Mouse (Mus musculus): ENCODE results near the gene Csrp2.

Csrp2 gene

DNA sequence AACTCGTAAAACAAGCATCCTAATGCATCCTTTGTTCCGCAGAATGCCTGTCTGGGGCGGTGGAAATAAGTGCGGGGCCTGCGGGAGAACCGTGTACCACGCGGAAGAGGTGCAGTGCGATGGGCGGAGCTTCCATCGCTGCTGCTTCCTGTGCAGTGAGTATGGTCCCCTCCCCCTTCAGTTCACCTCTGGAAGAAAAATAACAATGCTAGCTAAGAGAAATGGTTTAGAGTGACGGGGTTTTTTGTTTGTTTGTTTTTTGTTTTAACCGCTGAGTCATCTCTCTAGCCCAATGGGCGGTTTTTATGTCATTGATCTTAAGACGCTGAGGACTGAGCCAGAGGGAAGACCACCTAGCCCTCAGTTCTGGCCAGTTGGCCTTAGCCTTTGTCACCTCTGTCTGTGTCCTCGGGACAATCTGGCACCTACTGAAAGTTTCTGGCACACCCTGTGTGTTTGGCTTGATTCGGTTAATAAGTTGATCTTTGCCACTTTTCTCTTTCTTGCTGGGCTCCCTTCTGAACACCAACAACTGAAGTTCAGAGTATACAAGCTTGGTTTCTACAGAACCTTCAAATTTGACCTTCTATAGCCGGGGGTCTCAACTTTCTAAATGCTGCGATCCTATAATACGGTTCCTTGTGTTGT, 12.4 kb downstream of the Csrp2 start:
- no peak for DNase-seq (ENCODE audit: low read depth)

DNA sequence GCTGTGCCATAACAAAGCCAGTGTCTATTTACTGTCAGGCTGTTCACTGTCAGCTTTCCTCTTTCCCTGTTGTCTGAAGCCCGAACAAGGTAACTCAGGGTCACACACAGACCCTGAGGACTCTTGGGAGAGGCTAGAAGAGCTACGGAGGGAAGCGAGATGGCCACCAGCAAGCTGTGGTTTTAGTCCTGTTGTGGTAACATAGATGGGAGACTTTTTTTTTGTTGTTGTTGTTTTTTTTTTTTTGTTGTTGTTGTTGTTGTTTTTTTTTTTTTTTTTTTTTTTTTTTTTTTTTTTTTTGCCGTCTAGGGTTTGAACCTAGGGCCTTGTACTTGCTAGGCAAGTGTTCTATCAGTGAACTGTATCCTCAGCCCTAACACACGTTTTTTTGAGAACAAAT, 14.0 kb downstream of the Csrp2 start:
- DNase-seq (ENCODE audit: low read depth): no peak

DNA sequence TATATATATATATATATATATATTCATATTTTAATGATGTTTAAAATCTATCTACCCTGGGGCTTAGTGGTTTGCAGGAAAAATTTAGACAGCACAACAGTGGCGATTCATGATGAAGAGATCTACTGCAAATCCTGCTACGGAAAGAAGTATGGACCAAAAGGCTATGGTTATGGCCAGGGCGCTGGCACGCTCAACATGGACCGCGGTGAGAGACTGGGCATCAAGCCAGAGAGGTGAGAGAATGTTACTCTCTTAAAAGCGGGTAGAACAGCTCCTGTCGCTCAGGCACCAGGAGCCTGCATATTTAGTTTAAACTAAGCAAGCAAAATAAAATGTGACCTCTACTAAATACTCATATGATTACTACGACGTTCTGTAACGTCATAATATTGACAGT, 15.5 kb downstream of the Csrp2 start:
- no peak for DNase-seq (ENCODE audit: low read depth)

DNA sequence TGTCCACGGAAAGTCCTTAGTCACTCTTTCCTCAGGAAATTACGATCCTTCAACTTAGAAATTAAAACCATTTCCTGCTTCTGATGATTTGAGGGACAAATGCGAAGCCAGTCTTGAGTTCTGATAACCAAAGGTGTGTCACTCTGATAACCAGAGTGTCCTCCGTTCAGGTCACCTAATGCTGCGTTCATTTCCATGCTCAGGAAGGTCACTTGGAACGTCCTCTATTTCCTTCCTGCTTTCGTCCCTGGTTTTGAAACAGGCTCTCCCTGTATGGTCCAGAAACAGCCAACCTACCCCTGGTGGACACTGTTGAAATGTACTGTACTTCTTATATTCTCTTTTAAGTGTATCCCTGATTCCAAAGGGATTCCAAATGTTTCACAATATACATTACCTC, 16.1 kb downstream of the Csrp2 start:
- DNase-seq (ENCODE audit: low read depth): no peak

DNA sequence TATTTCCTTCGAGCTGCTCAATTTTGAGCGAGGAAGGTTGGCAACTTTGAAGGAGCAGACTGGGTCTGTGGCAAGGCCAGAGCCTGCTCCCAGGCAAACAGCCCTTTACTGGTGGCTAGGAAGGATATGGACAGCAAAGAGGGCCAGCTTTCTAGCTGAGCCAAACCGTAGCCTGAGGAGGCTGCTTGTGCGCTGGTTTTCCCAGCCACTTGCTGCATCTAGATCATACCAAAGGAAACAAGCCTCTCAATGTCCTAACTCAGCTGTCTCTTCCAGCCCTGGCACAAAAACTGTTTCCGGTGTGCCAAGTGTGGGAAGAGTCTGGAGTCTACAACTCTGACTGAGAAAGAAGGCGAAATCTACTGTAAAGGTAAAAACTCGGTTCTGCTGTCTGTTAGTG, 18.8 kb downstream of the Csrp2 start:
- no peak for DNase-seq (ENCODE audit: low read depth)

DNA sequence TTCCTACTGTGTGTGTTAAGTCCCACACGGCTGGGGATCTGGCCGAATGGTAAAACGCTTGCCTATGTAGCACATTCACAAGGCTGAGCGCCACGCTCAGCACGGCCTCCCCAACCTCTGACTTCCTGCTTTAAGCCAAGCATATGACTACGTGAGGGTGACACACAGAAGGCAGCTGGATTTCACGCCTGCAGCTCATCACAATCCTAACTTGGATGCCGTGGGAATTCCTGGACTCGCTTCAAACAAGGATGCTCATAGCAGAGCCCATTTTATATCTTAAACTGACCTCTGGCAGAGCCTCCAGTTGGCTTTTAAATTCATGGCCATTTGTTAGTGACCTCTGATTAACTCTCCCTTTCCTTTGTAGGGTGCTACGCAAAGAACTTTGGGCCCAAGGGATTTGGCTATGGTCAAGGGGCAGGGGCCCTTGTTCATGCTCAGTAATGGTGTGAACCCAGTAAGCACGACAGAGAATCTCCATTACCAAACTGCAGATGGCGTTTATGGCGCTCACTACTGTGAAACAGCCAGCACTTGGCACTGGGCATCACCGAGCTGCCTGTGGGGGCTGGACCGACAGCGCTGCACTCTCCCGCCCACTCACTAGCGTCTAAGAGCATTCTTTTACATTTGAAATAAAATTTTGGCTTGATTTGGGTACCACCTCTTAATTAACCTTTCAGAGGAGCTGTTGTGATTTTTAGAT, 19.4 kb downstream of the Csrp2 start:
- DNase-seq (ENCODE audit: low read depth): no peak

DNA sequence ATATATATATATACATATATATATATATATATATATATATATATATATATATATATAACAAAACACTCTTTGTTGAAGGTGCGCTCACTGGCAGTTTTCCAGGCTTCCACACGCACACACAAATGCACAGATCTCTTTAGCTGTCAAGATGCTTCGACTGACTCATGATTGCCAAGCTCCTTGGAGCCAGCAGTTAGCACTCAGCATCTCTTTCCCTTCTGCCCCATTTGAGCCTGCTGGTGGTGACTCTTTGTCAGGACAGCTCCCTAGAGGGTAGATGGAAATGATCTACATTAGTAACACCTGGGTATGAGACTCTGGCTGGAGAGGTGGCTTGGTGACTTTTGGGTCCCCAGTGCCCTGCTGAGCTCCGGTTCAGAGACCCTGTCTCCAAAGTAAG, 20.1 kb downstream of the Csrp2 start:
- no peak for DNase-seq (ENCODE audit: low read depth)

DNA sequence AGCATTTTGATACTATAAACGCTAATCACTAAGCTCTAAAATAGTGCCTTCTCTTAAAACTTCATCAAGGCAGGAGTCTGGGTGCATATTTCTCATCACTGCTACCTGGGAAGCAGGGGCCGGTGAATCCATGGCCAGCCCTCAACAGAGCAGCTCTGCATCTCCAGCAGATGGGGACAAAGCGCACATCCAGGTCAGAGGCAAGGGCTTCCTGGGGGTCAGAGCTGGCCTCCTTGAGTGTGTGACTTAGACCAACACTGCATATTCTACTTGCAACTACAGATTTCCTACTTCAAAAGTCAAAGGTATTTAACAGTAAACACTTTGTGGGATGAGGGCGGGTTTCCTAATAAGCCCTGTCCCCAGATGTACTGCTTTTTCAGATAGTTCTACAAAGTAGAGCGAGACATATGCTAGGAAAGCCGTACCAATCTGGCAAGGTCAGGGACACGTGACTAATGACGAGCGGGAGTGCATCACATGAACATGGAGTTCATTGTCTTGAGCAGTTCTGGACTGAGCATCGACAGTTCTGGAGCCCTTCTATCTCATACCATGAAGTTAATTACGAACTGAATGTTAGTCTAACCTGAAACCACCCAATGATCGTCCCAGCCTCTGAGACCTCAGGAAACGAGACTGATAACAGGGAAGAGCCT, 21.3 kb downstream of the Csrp2 start:
- DNase-seq (ENCODE audit: low read depth): no peak

DNA sequence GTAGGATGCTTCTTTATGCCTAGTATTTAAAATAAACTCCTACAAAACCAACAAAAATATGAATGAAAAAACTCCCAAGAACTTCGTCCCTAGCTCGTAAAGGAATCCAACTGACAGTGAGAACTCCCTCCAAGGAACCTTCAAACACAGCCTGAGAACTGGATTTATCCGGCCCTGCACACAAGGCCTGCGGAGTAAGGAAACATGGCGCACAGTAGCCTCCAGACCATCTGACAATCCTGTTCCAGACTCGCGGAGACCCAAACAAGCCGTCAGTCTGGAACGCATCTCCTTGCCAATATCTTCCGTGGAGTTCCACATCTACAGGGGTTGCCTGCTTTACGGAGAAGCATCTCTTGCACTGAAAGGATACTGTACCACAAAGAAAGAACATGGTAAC, 22.4 kb downstream of the Csrp2 start:
- DNase-seq (ENCODE audit: low read depth): no peak

DNA sequence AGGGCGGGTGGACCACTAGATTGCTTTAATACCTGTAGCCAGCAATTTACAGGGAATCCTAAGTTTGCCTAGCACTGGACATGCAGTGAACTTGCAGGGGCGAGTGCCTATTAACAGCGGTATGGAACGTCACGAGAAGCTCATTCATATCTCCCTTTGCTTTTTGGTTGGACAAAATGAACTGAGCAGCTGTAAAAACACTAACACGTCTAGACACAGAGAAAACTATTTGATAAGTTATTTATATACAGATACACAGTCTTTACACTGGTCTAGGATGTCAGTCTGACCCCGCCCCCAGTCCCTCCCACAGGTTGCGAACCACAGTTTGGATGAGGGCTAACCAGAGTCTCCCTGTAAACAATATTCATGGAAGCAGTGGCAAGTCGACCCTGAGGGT, 23.2 kb downstream of the Csrp2 start:
- DNase-seq (ENCODE audit: low read depth): no peak

DNA sequence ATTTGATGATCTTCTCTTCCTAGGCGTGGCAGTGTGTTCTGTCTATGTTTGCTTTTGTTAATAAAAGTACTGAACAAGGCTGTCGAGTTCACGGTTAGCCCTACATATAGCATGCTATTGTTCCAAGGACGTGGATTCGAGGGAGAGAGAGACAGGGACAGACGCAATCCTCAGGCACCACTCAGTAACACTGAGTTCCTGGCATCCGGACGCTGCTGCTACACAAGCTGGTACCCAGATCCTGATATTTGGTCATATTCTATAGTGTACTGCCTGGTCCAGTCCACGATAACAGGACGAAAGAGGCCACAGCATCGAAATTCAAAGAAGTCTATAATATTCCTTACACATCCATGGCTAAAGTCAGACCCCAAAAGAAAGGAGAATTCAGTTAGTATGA, 24.6 kb downstream of the Csrp2 start:
- no peak for DNase-seq (ENCODE audit: low read depth)

DNA sequence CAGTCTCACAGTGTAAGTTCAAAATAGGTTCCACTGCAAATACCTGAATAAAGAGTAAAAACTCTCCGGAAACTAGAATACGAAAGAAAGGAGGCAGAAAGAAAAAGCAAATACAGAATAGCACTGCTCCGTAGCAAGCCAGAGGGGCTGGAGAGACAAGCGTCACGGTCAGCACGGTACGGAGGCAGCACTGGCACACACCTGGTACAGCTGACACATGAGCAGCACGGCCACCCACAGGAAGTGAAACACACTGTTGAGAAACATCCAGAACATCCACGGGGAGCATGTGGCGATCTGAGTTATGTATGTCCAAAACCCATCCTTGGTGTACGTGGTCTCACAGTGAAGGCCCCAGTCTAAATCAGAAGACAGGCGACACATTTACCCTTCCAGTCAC, 26.4 kb downstream of the Csrp2 start:
- no peak for DNase-seq (ENCODE audit: low read depth)

DNA sequence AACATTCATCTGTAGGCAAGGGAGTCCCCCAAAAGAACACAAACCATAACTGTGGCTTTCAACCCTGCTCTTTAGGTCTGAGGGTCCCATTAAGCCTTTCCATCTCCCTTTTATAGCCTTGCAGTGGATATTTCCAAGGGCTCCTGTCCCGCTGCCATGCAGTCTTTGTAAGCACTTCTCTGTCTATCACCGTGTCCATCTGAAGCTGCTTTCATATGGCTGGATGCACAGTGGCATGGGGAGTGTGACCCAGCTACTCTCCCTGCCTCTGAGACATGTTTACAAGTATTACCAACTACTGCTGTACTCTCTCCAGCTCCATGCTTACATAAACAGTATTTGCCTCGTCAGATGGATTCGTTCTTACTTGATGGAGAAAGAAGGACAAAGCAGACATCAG, 28.0 kb downstream of the Csrp2 start:
- DNase-seq (ENCODE audit: low read depth): no peak

DNA sequence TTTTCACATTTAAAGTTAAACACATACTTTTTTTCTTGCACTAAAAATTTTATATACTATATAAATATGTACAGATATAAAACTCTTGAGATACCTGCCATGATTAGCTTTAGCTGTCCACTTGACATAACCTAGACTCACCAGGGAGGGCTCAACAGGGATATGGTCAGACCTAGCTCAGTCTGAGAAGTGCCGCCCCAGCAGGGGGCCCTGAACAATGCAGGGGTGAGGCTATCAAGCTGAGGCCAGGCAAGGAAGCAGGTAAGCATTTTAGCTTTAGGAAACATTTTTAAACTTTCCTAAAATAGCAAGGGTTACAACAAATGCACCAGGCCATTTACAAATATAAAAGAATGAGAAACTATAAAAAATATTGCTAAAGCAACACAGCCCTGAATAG, 31.5 kb downstream of the Csrp2 start:
- DNase-seq (ENCODE audit: low read depth): no peak

DNA sequence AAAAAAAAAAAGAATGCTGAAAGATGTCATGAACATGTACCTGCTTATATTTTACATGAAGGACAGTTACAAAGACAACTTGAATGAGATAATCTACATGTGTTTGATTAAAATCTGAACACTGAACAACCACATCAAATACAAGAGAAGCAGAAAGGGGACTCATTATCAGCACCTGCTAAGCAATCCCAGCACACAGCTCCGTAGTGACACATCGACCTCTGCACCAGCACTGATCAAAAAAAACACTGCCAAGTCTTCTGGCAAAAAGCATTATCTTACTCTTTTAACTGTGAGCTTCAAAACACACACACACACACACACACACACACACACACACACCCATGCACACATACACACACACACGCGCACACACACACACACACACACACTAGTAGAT, 32.2 kb downstream of the Csrp2 start:
- no peak for DNase-seq (ENCODE audit: low read depth)

DNA sequence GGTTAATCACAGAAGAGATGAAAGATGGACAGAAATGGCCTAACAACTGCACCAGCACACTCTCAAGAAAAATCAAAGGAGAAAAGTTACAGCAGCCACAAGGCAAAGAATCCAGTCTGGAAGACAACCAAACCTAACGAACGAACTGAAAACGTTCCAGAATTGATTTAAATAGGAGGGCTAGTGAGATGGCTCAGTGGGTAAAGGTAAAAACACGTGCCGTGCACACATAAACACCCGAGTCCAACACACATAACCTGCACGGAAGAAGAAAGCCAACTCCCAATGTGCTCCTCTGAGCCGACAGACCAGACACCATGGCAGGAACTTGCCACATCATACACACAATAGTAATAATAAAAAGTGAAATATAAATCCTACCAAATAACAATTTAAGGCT, 32.7 kb downstream of the Csrp2 start:
- DNase-seq (ENCODE audit: low read depth): no peak

DNA sequence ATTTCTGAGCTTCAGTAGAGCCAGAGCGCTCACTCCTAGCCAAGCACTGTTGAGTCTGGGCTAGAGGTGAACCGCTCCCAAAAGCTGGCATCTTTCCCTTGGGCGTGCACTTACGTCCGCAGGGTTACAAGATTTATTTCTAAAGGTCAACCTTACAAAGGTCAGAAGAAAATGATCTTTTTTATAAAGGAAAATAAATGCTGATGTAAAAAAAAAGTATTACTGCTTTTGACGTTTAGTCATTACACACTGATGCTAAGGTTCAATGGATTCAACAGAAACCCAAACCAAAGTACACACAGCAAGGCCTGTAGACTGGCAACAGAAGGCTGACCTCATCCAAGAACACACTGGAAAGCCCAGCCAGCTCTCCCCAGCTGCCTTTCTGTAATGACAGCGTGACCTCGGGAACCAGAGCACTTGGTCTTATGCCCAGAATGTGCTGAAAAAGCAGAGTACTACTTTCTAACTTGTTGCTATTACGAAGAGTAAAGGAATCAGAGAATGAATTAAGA, 33.4 kb downstream of the Csrp2 start:
- DNase-seq (ENCODE audit: low read depth): peak; percentile 96

DNA sequence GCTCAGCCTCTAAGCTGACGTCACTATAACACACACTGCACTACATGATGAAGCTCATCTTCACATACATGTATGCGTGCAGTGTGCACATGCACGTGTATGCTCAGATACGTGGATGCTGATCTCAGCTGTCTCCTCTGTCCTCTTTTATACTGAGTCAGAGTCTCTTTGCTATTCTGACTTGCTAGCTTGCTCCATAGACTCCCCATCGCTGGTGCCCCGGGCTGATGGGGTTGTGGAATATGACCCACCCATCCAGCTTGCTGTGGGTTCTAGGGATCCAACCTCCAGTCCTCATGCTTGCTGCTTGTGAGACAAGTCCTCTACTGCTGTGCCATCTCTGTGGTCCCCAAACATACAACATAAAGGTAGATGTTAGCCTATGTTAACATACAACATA, 39.3 kb downstream of the Csrp2 start:
- DNase-seq (ENCODE audit: low read depth): no peak

DNA sequence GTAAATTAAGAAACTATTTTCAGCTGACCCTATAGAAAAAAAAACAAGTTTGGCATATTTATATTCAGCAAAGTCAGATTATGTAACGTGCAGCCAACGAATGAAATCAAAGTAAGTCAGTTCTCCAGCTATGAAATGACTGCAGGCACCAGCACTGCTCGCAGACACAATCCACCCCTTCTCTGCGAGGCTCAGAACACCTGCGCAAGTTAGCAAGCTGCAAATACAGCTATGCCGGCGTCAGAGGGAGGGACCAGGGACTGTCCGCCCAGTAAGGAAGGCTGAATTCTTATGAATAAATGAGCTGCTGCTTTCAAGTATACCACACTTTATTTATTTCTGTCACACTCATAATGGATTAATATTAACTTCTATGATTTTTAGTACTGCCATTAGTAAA, 40.2 kb downstream of the Csrp2 start:
- DNase-seq (ENCODE audit: low read depth): no peak

DNA sequence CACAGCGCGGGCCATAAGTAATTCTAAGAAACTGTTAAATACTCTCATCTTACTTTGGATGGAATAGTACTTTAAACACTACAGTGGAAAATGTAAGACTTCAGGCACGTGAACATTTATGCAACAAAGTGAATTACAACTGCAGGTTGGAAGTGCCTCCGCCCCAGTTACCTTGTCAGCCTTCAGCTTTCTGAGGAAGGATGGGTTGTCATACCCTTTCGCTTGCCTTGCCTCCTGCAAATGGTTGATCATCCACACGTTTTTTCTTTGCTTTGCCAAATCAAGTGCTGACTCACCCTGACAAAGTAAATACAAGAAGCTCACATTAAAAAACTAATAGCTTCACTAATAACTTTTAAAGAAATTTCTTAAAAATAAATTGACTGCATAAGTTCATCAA, 41.3 kb downstream of the Csrp2 start:
- no peak for DNase-seq (ENCODE audit: low read depth)

DNA sequence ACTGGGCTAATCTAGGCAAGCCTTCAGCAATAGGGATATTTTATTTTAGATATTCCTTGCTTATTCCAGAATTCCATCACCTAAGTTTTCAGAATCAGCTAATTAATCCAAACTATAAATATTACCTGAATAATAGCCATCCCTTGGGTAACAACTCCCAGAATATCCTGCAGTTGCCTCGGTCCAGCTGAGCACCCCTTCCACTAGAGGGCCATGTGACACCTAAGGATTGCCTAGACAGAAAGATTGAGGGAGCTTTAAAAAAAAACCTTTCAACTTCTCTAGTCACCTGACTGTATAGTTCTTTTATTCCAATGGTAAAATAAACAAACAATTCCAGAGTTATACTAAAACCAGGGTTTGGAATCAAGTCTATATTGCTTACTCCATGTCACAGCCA, 42.6 kb downstream of the Csrp2 start:
- no peak for DNase-seq (ENCODE audit: low read depth)

DNA sequence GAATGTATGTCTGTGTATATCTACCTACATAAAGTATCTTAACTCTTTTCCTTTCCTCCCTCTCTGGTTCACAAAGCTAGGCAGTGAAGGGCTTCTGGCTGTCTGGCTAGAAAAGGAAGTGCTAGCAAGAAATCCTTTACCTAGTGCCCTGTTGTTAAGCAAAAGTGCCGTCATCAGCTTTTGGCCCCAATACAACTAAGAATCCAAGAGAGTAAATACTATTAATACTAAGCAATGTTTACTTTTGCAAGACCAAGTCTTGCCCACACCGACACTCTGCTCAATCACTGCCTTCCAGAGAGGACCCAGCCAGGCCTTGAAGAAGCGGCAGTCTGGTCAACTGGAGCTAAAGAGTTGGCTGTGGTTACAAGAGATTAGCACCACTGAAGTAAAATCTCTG, 51.5 kb downstream of the Csrp2 start:
- no peak for DNase-seq (ENCODE audit: low read depth)

DNA sequence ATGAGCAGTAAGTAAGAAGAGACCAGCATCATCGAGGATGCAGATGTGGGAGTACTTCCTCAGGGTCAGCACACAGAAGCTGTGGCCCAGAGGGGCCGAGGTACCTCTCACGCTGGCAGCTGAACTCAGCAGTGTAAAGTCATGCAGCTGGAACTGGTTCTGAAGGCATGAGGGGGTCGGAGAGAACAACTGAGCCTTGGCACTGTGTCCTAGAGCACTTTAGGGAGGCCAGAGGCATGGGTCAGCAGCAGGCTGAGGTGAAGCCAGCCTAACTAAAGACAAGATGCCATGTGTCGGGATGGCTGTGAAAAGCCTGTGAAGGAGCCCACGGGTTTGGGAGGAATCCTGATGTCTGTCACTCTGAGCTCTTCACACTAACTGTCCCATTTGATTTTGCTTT, 51.9 kb downstream of the Csrp2 start:
- DNase-seq (ENCODE audit: low read depth): no peak

DNA sequence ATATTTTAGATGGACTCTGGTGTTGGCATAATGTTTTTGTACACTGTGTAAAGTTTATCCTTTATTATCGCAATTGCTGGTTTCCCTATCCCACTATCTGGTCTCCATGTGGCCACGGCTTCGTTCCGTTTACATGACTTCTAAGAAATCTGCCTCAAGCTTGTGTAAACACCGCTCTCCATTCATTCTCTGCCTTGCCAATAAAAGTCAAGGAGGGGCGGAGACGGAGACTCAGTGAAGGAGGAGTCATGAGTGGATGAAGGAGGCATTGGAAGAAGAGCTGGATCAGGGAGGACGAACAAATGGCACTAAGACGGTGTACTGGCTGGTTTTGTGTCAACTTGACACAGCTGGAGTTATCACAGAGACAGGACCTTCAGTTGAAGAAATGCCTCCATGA, 52.4 kb downstream of the Csrp2 start:
- DNase-seq (ENCODE audit: low read depth): no peak
